In the genomic region with DNA sequence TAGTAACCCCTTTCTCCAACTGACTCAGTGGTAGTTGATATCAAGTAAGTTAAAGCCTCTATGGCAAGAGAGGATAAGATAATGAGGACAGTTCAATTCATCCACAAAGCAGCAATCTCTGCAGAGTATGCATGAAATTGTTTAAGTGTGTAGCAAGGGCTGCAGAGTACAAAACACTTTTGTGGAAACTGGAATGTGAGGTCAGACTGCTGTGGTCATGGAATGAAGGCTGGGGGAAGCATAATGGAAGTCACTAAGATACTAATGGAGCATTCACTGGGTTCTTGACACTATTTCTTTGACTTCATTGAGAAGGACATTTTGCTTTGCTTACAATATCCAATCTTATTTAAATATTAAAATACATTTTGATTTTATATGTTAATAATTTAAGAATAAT, we compare ENCODE assay signal across 21 mouse cellular contexts.
A peak's percentile ranks its signal among the peaks of the same experiment; 100 is the strongest.
DNase-seq lines count a peak whose midpoint lies in the region; ATAC-seq and TF ChIP-seq lines count a peak whose summit lies in the region.
"Had no signal": no experiment of that assay in that cellular context is flagged by ENCODE, and none has a peak within 500 bp of the region (broad histone marks: within the 10 kb centered on the region; RNA-seq: fewer than 3 reads in every experiment).

No protein-coding gene starts in this region.

- DNase-seq in hindbrain, embryonic 14.5 days (ENCODE audit: low spot score) = no peak
- peak; percentile 72 for DNase-seq in Muller cell, postnatal 12 days (ENCODE audit: inconsistent ontology term)
- peak; percentile 12 for DNase-seq in brain, embryonic 14.5 days (ENCODE audit: low read depth)
- peak; percentile 2 for DNase-seq in embryo, embryonic 9.5 days (ENCODE audit: extremely low spot score)
- no peak for DNase-seq in thymus, postnatal 25 days
- no peak for DNase-seq in thymus, postnatal 10 days (ENCODE audit: low spot score in 2 of 2)
- DNase-seq: adrenal gland, postnatal 10 days; cerebellum, adult 11-12 months; cerebellum, adult 9-10 months; cerebellum, postnatal 25 days; gastrocnemius, adult 2 months; gastrocnemius, postnatal 25 days had no signal

- H3K27ac ChIP-seq in hindbrain, embryonic 12.5 days = no peak overlapping the region
- no peak overlapping the region for H3K27ac ChIP-seq in hindbrain, embryonic 14.5 days
- H3K27ac ChIP-seq: embryonic facial prominence, embryonic 13.5 days; forebrain, embryonic 13.5 days; gastrocnemius, adult 2 months; hindbrain, embryonic 13.5 days had no signal

- H3K9me3 ChIP-seq in hindbrain, embryonic 12.5 days (replicated peaks) = no peaks in the 10 kb centered on the region
- H3K9me3 ChIP-seq in hindbrain, embryonic 14.5 days (ENCODE audit: control insufficient read depth, low read length) = no peaks in the 10 kb centered on the region
- H3K9me3 ChIP-seq: embryonic facial prominence, embryonic 13.5 days; forebrain, embryonic 13.5 days; G1E; heart, embryonic 12.5 days; hindbrain, embryonic 13.5 days had no signal

- H3K4me3 ChIP-seq in hindbrain, embryonic 12.5 days = no peak overlapping the region
- no peak overlapping the region for H3K4me3 ChIP-seq in hindbrain, embryonic 14.5 days (replicated peaks; ENCODE audit: low read length)
- H3K4me3 ChIP-seq: embryonic facial prominence, embryonic 13.5 days; forebrain, embryonic 13.5 days; gastrocnemius, adult 2 months; heart, embryonic 12.5 days; hindbrain, embryonic 13.5 days had no signal

- no peak for TF ChIP-seq CTCF in brain, embryonic 14.5 days (IDR thresholded peaks at IDR 0.05; ENCODE audit: borderline replicate concordance, extremely low read depth, insufficient read depth, insufficient read length)

- H3K27me3 ChIP-seq in hindbrain, embryonic 12.5 days = no peaks in the 10 kb centered on the region
- H3K27me3 ChIP-seq in hindbrain, embryonic 14.5 days (ENCODE audit: control insufficient read depth, insufficient read depth, low read length) = no peaks in the 10 kb centered on the region
- H3K27me3 ChIP-seq: embryonic facial prominence, embryonic 13.5 days; forebrain, embryonic 13.5 days; heart, embryonic 12.5 days; hindbrain, embryonic 13.5 days had no signal

- H3K4me2 ChIP-seq in hindbrain, embryonic 12.5 days (replicated peaks) = no peak overlapping the region
- H3K4me2 ChIP-seq in hindbrain, embryonic 14.5 days (replicated peaks) = no peak overlapping the region
- H3K4me2 ChIP-seq: embryonic facial prominence, embryonic 13.5 days; forebrain, embryonic 13.5 days; heart, embryonic 12.5 days; hindbrain, embryonic 13.5 days had no signal

- TF ChIP-seq POLR2A in brain, embryonic 14.5 days (IDR thresholded peaks at IDR 0.05; ENCODE audit: borderline replicate concordance, extremely low read depth, insufficient read depth, insufficient read length, poor library complexity, severe bottlenecking) = no peak

- no peaks in the 10 kb centered on the region for H3K36me3 ChIP-seq in hindbrain, embryonic 12.5 days
- H3K36me3 ChIP-seq in hindbrain, embryonic 14.5 days (replicated peaks; ENCODE audit: control insufficient read depth, insufficient read depth) = no peaks in the 10 kb centered on the region
- H3K36me3 ChIP-seq: embryonic facial prominence, embryonic 13.5 days; G1E; heart, embryonic 12.5 days; hindbrain, embryonic 13.5 days had no signal

- no peaks in the 10 kb centered on the region for H3K4me1 ChIP-seq in hindbrain, embryonic 12.5 days
- H3K4me1 ChIP-seq in hindbrain, embryonic 14.5 days (replicated peaks; ENCODE audit: control insufficient read depth, insufficient read depth, low read length) = no peaks in the 10 kb centered on the region
- H3K4me1 ChIP-seq: embryonic facial prominence, embryonic 13.5 days; forebrain, embryonic 13.5 days; heart, embryonic 12.5 days; hindbrain, embryonic 13.5 days had no signal

- no peak overlapping the region for H3K9ac ChIP-seq in hindbrain, embryonic 12.5 days
- no peak overlapping the region for H3K9ac ChIP-seq in hindbrain, embryonic 14.5 days
- H3K9ac ChIP-seq: embryonic facial prominence, embryonic 13.5 days; forebrain, embryonic 13.5 days; heart, embryonic 12.5 days; hindbrain, embryonic 13.5 days had no signal

- 0 out of 2 replicates have a peak, but pooled peaks have one; percentile 50 for ATAC-seq in hindbrain, embryonic 12.5 days (ENCODE audit: low FRiP score)
- ATAC-seq in hindbrain, embryonic 14.5 days (ENCODE audit: low FRiP score) = no peak
- ATAC-seq: CD4-positive, CD25-positive, alpha-beta regulatory T cell, adult 4 months; forebrain, embryonic 13.5 days; inflammation-experienced regulatory T-cells, adult 6 months; intestine, postnatal 0 days had no signal

Comparison
In these comparisons a context has a peak if more than half of its experiments do, and no peak if none do; other contexts are left out.
1. DNase-seq: peak in Muller cell, postnatal 12 days (single experiment), brain, embryonic 14.5 days (single experiment) and embryo, embryonic 9.5 days (single experiment); none in hindbrain, embryonic 14.5 days (single experiment), thymus, postnatal 25 days (single experiment) and thymus, postnatal 10 days (0 of 2).